Mouse (Mus musculus) heart, adult 11 months (tissue): Measurements from ENCODE around the gene Tmem94.
"Not testable (repeated sequence)": the region's sequence is repeated elsewhere in the genome, so short reads cannot be mapped to it uniquely, and the experiment has no call there.

Source experiments
- DNase-seq: peaks from one replicate; pipeline ENCODE4 v3.0.0; 2022

Tmem94 gene

GRCm38 (mm10) chr11:115765103-115765606 is at the start of gene Tmem94:
Gene Tmem94, plus strand, starts transcription at chr11:115765433.
- DNase-seq, result peak; percentile 100

- DNase-seq, result peak; percentile 91
These were observed 48.6 kb upstream of the Tmem94 start for GRCm38 (mm10) chr11:115716410-115717338.

- DNase-seq, result peak; percentile 91
These were observed 47.4 kb upstream of the Tmem94 start for GRCm38 (mm10) chr11:115717660-115718390.

GRCm38 (mm10) chr11:115722638-115723037 is 42.6 kb upstream of the Tmem94 start:
- DNase-seq, result peak; percentile 98

- DNase-seq, result no peak
These were observed 42.0 kb upstream of the Tmem94 start for GRCm38 (mm10) chr11:115723231-115723630.

GRCm38 (mm10) chr11:115734041-115734686 is 31.1 kb upstream of the Tmem94 start:
- no peak for DNase-seq

GRCm38 (mm10) chr11:115737608-115738208 is 27.5 kb upstream of the Tmem94 start:
- no peak for DNase-seq

- DNase-seq, result no peak
These were observed 26.9 kb upstream of the Tmem94 start for GRCm38 (mm10) chr11:115738275-115738885.

- DNase-seq, result no peak
These were observed 24.2 kb upstream of the Tmem94 start for GRCm38 (mm10) chr11:115741070-115741469.

- DNase-seq, result no peak
These were observed 22.3 kb upstream of the Tmem94 start for GRCm38 (mm10) chr11:115742926-115743325.

GRCm38 (mm10) chr11:115744385-115744784 is 20.8 kb upstream of the Tmem94 start:
- DNase-seq, result no peak

GRCm38 (mm10) chr11:115746109-115746508 is 19.1 kb upstream of the Tmem94 start:
- DNase-seq, result no peak

GRCm38 (mm10) chr11:115746762-115747161 is 18.5 kb upstream of the Tmem94 start:
- DNase-seq, result no peak

- no peak for DNase-seq
These were observed 17.9 kb upstream of the Tmem94 start for GRCm38 (mm10) chr11:115747351-115747750.

GRCm38 (mm10) chr11:115749834-115750233 is 15.4 kb upstream of the Tmem94 start:
- DNase-seq, result no peak

- DNase-seq, result no peak
These were observed 13.5 kb upstream of the Tmem94 start for GRCm38 (mm10) chr11:115751725-115752124.

- DNase-seq, result no peak
These were observed 12.6 kb upstream of the Tmem94 start for GRCm38 (mm10) chr11:115752653-115753052.

- DNase-seq, result no peak
These were observed 11.7 kb upstream of the Tmem94 start for GRCm38 (mm10) chr11:115753485-115753884.

GRCm38 (mm10) chr11:115762176-115762575 is 3.1 kb upstream of the Tmem94 start:
- not testable (repeated sequence) for DNase-seq

GRCm38 (mm10) chr11:115764698-115765097 is 535 bp upstream of the Tmem94 start:
- DNase-seq, result no peak

- no peak for DNase-seq
These were observed 441 bp downstream of the Tmem94 start for GRCm38 (mm10) chr11:115765607-115766141.
